Mouse (Mus musculus): ENCODE results near the gene Unc119.

Unc119 gene

GRCm38 (mm10) chr11:78322076-78322831 lies 21.0 kb upstream of the Unc119 start:
- Histone ChIP-seq H3K9me3 (ENCODE audit: low read length) (no peaks in the 10 kb centered on the region), H3K4me3 (replicated peaks; ENCODE audit: low read length) (peak overlapping the region; percentile 76), H3K36me3 (ENCODE audit: insufficient read depth, low read length) (peaks cover 83% of the 10 kb centered on the region), H3K27me3 (ENCODE audit: insufficient read depth, low read length) (no peaks in the 10 kb centered on the region), H3K4me1 (replicated peaks; ENCODE audit: low read depth, low read length) (peaks cover 56% of the 10 kb centered on the region)
- TF ChIP-seq POU5F1 (IDR thresholded peaks at IDR 0.05; ENCODE audit: borderline replicate concordance, low read length) (no peak), NANOG (IDR thresholded peaks at IDR 0.05; ENCODE audit: borderline replicate concordance, low read length) (no peak), CTCF (conservative IDR thresholded peaks at IDR 0.05; ENCODE audit: low read length) (no peak)

- TF ChIP-seq POU5F1 (IDR thresholded peaks at IDR 0.05; ENCODE audit: borderline replicate concordance, low read length) (no peak), CTCF (conservative IDR thresholded peaks at IDR 0.05; ENCODE audit: low read length) (no peak), NANOG (IDR thresholded peaks at IDR 0.05; ENCODE audit: borderline replicate concordance, low read length) (no peak)
- peaks cover 76% of the 10 kb centered on the region for H3K36me3 ChIP-seq (ENCODE audit: insufficient read depth, low read length)
- peak within 1 kb of the TSS; percentile 76 for H3K4me3 ChIP-seq (replicated peaks; ENCODE audit: low read length)
- H3K9me3 ChIP-seq (ENCODE audit: low read length) = no peaks in the 10 kb centered on the region
- H3K27me3 ChIP-seq (ENCODE audit: insufficient read depth, low read length) = no peaks in the 10 kb centered on the region
- peaks cover 50% of the 10 kb centered on the region for H3K4me1 ChIP-seq (replicated peaks; ENCODE audit: low read depth, low read length)
These were observed 20.4 kb upstream of the Unc119 start, which contains the start of gene Aldoc for GRCm38 (mm10) chr11:78322860-78323259. Gene Aldoc, plus strand, starts transcription at chr11:78322968.

- no peak for TF ChIP-seq CTCF (conservative IDR thresholded peaks at IDR 0.05; ENCODE audit: low read length)
- H3K36me3 ChIP-seq (ENCODE audit: insufficient read depth, low read length) = peaks cover 63% of the 10 kb centered on the region
- peaks cover 41% of the 10 kb centered on the region for H3K4me1 ChIP-seq (replicated peaks; ENCODE audit: low read depth, low read length)
- H3K27me3 ChIP-seq (ENCODE audit: insufficient read depth, low read length) = no peaks in the 10 kb centered on the region
- no peaks in the 10 kb centered on the region for H3K9me3 ChIP-seq (ENCODE audit: low read length)
- H3K4me3 ChIP-seq (replicated peaks; ENCODE audit: low read length) = peak overlapping the region; percentile 76; the same call in 1 of the 2 replicates
These were observed 19.1 kb upstream of the Unc119 start for GRCm38 (mm10) chr11:78324000-78324785.

GRCm38 (mm10) chr11:78324965-78325364 lies 18.3 kb upstream of the Unc119 start:
- 0 out of 2 replicates have a peak, but pooled peaks have one; percentile 7 for TF ChIP-seq CTCF (conservative IDR thresholded peaks at IDR 0.05; ENCODE audit: low read length)
- no peak for TF ChIP-seq NANOG (IDR thresholded peaks at IDR 0.05; ENCODE audit: borderline replicate concordance, low read length)
- no peak for TF ChIP-seq POU5F1 (IDR thresholded peaks at IDR 0.05; ENCODE audit: borderline replicate concordance, low read length)
- H3K9me3 ChIP-seq (ENCODE audit: low read length) = no peaks in the 10 kb centered on the region
- H3K4me3 ChIP-seq (replicated peaks; ENCODE audit: low read length) = no peak overlapping the region
- peaks cover 44% of the 10 kb centered on the region for H3K4me1 ChIP-seq (replicated peaks; ENCODE audit: low read depth, low read length)
- H3K36me3 ChIP-seq (ENCODE audit: insufficient read depth, low read length) = peaks cover 55% of the 10 kb centered on the region
- no peaks in the 10 kb centered on the region for H3K27me3 ChIP-seq (ENCODE audit: insufficient read depth, low read length)

GRCm38 (mm10) chr11:78327215-78327614 lies 16.1 kb upstream of the Unc119 start:
- Histone ChIP-seq H3K36me3 (ENCODE audit: insufficient read depth, low read length) (peaks cover 40% of the 10 kb centered on the region), H3K9me3 (ENCODE audit: low read length) (no peaks in the 10 kb centered on the region), H3K4me3 (replicated peaks; ENCODE audit: low read length) (no peak overlapping the region), H3K4me1 (replicated peaks; ENCODE audit: low read depth, low read length) (peaks cover 49% of the 10 kb centered on the region), H3K27me3 (ENCODE audit: insufficient read depth, low read length) (no peaks in the 10 kb centered on the region)
- TF ChIP-seq POU5F1 (IDR thresholded peaks at IDR 0.05; ENCODE audit: borderline replicate concordance, low read length) (no peak), NANOG (IDR thresholded peaks at IDR 0.05; ENCODE audit: borderline replicate concordance, low read length) (no peak), CTCF (conservative IDR thresholded peaks at IDR 0.05; ENCODE audit: low read length) (no peak)

GRCm38 (mm10) chr11:78327634-78328511 lies 15.4 kb upstream of the Unc119 start, which contains the start of gene Pigs:
Gene Pigs, plus strand, starts transcription at chr11:78328415.
- Histone ChIP-seq H3K9me3 (ENCODE audit: low read length) (no peaks in the 10 kb centered on the region), H3K4me3 (replicated peaks; ENCODE audit: low read length) (peak within 1 kb of the TSS; percentile 97), H3K36me3 (ENCODE audit: insufficient read depth, low read length) (peaks cover 45% of the 10 kb centered on the region), H3K27me3 (ENCODE audit: insufficient read depth, low read length) (no peaks in the 10 kb centered on the region), H3K4me1 (replicated peaks; ENCODE audit: low read depth, low read length) (peaks cover 49% of the 10 kb centered on the region)
- no peak for TF ChIP-seq NANOG (IDR thresholded peaks at IDR 0.05; ENCODE audit: borderline replicate concordance, low read length)
- TF ChIP-seq POU5F1 (IDR thresholded peaks at IDR 0.05; ENCODE audit: borderline replicate concordance, low read length) = no peak
- TF ChIP-seq CTCF (conservative IDR thresholded peaks at IDR 0.05; ENCODE audit: low read length) = no peak

- H3K36me3 ChIP-seq (ENCODE audit: insufficient read depth, low read length) = peaks cover 52% of the 10 kb centered on the region
- no peaks in the 10 kb centered on the region for H3K27me3 ChIP-seq (ENCODE audit: insufficient read depth, low read length)
- peak overlapping the region; percentile 97 for H3K4me3 ChIP-seq (replicated peaks; ENCODE audit: low read length)
- H3K9me3 ChIP-seq (ENCODE audit: low read length) = no peaks in the 10 kb centered on the region
- H3K4me1 ChIP-seq (replicated peaks; ENCODE audit: low read depth, low read length) = peaks cover 50% of the 10 kb centered on the region
- no peak for TF ChIP-seq CTCF (conservative IDR thresholded peaks at IDR 0.05; ENCODE audit: low read length)
These were observed 14.7 kb upstream of the Unc119 start for GRCm38 (mm10) chr11:78328512-78329056.

Data from E14TG2a.4 (cell line).